Mouse (Mus musculus): ENCODE data around the gene Myh11.

- TF ChIP-seq CTCF (IDR thresholded peaks at IDR 0.05) (no peak), EP300 (IDR thresholded peaks at IDR 0.05) (no peak)
Observed at GRCm38 (mm10) chr16:14298461-14298860, 7.3 kb upstream of the Myh11 start.
